Comparison of ENCODE assay signal across 9 mouse cellular contexts in genomic region chr13:6688790-6689433, GRCm38 (mm10). TPM values are rescaled to one million over a fixed set of nuclear protein-coding genes. Genes with fewer than 3 reads are reported as not detected.
DNase-seq lines count a peak whose midpoint lies in the region; ATAC-seq and TF ChIP-seq lines count a peak whose summit lies in the region.
"Had no signal": no experiment of that assay in that cellular context is flagged by ENCODE, and none has a peak within 500 bp of the region (broad histone marks: within the 10 kb centered on the region; RNA-seq: fewer than 3 reads in every experiment).

No protein-coding gene starts in this region.

- H3K27ac ChIP-seq in forebrain, embryonic 11.5 days (ENCODE audit: low read depth, low read length) = no peak overlapping the region
- no peak overlapping the region for H3K27ac ChIP-seq in forebrain, embryonic 10.5 days
- no peak overlapping the region for H3K27ac ChIP-seq in layer of hippocampus, adult 2 months
- H3K27ac ChIP-seq in midbrain, embryonic 15.5 days = no peak overlapping the region
- H3K27ac ChIP-seq: hindbrain, embryonic 15.5 days had no signal

- no peaks in the 10 kb centered on the region for H3K27me3 ChIP-seq in forebrain, embryonic 11.5 days (ENCODE audit: control insufficient read depth, insufficient read depth, low read length)
- H3K27me3 ChIP-seq in forebrain, embryonic 10.5 days (ENCODE audit: poor library complexity, severe bottlenecking) = no peaks in the 10 kb centered on the region
- H3K27me3 ChIP-seq in midbrain, embryonic 15.5 days (replicated peaks) = no peaks in the 10 kb centered on the region
- H3K27me3 ChIP-seq: hindbrain, embryonic 15.5 days had no signal

- no peak overlapping the region for H3K9ac ChIP-seq in forebrain, embryonic 11.5 days (ENCODE audit: low read length)
- no peak overlapping the region for H3K9ac ChIP-seq in midbrain, embryonic 15.5 days
- H3K9ac ChIP-seq: hindbrain, embryonic 15.5 days had no signal

- WGBS in forebrain, embryonic 11.5 days = 54% methylated on average over 7 of the region's 7 CpGs
- WGBS in forebrain, embryonic 10.5 days = 54% methylated on average over 7 of the region's 7 CpGs
- 50% methylated on average over 7 of the region's 7 CpGs for WGBS in midbrain, embryonic 15.5 days

- no peak overlapping the region for H3K4me2 ChIP-seq in forebrain, embryonic 11.5 days (ENCODE audit: low read depth, low read length, severe bottlenecking)
- H3K4me2 ChIP-seq in midbrain, embryonic 15.5 days = no peak overlapping the region
- H3K4me2 ChIP-seq: hindbrain, embryonic 15.5 days had no signal

- H3K36me3 ChIP-seq in forebrain, embryonic 11.5 days (ENCODE audit: control insufficient read depth, insufficient read depth, low read length) = no peaks in the 10 kb centered on the region
- H3K36me3 ChIP-seq in forebrain, embryonic 10.5 days (replicated peaks) = no peaks in the 10 kb centered on the region
- no peaks in the 10 kb centered on the region for H3K36me3 ChIP-seq in midbrain, embryonic 15.5 days (replicated peaks)
- H3K36me3 ChIP-seq: hindbrain, embryonic 15.5 days had no signal

- H3K4me3 ChIP-seq in forebrain, embryonic 11.5 days (ENCODE audit: low read depth, low read length) = no peak overlapping the region
- H3K4me3 ChIP-seq in forebrain, embryonic 10.5 days = no peak overlapping the region
- no peak overlapping the region for H3K4me3 ChIP-seq in layer of hippocampus, adult 2 months
- H3K4me3 ChIP-seq in midbrain, embryonic 15.5 days = no peak overlapping the region
- H3K4me3 ChIP-seq: hindbrain, embryonic 15.5 days had no signal

- peak; percentile 64 for ATAC-seq in forebrain, embryonic 11.5 days (replicated peaks; ENCODE audit: low FRiP score)
- ATAC-seq in midbrain, embryonic 15.5 days (replicated peaks) = peak; percentile 84

- DNase-seq in forebrain, embryonic 11.5 days (ENCODE audit: low spot score) = no peak
- no peak for DNase-seq in forebrain, embryonic 10.5 days (ENCODE audit: extremely low spot score, low spot score)
- DNase-seq in 416B (ENCODE audit: low read depth) = peak; percentile 91
- peak; percentile 23 for DNase-seq in adrenal gland, postnatal 25 days
- peak; percentile 16 to 43 for DNase-seq in heart, postnatal 14 days
- peak; percentile 47 to 55 for DNase-seq in layer of hippocampus, adult 2 months (ENCODE audit: low spot score in 2 of 2)
- DNase-seq in thymus, postnatal 4 days = peak; percentile 47

- H3K4me1 ChIP-seq in forebrain, embryonic 11.5 days (replicated peaks; ENCODE audit: control insufficient read depth, insufficient read depth, low read length) = no peaks in the 10 kb centered on the region
- no peaks in the 10 kb centered on the region for H3K4me1 ChIP-seq in forebrain, embryonic 10.5 days
- H3K4me1 ChIP-seq in midbrain, embryonic 15.5 days = no peaks in the 10 kb centered on the region
- H3K4me1 ChIP-seq: hindbrain, embryonic 15.5 days had no signal

- intact Hi-C loops in heart, postnatal 14 days (cut with DNase I) = loop anchor here (5.0 kb wide), 2 partner anchors 52 to 87 kb away; no protein-coding TSS in a partner anchor

- H3K9me3 ChIP-seq in forebrain, embryonic 11.5 days (ENCODE audit: control insufficient read depth, low read length) = no peaks in the 10 kb centered on the region
- no peaks in the 10 kb centered on the region for H3K9me3 ChIP-seq in forebrain, embryonic 10.5 days
- no peaks in the 10 kb centered on the region for H3K9me3 ChIP-seq in midbrain, embryonic 15.5 days
- H3K9me3 ChIP-seq: hindbrain, embryonic 15.5 days had no signal

- peak; percentile 79 for TF ChIP-seq CTCF in layer of hippocampus, adult 2 months (conservative IDR thresholded peaks at IDR 0.05)

RNA-seq across cellular contexts. Expression of gene Pfkp, which starts 40.3 kb away (rescaled TPM):
- polyA plus RNA-seq in forebrain, embryonic 11.5 days (2014; fragmentation: Nextera tagmentation; extraction: Ambion mirVana) = 16.7 and 17.3 TPM in 2 replicates
- polyA plus RNA-seq in forebrain, embryonic 10.5 days (2016; fragmentation: Nextera tagmentation; extraction: Ambion mirVana) = 11.0 and 12.5 TPM in 2 replicates
- total RNA-seq in adrenal gland, postnatal 25 days (2021) = 57.6 and 66.5 TPM in 2 replicates
- total RNA-seq in heart, postnatal 14 days (2021) = 10 to 100 TPM; 72.9 to 74.6 TPM
- total RNA-seq in layer of hippocampus, adult 2 months (2021) = 100 to 1,000 TPM; 210 to 212 TPM
- 374 and 418 TPM in 2 replicates for polyA plus RNA-seq in midbrain, embryonic 15.5 days (2015; fragmentation: Nextera tagmentation; extraction: Ambion mirVana)

Comparison
In these comparisons a context has a peak if more than half of its experiments do, and no peak if none do; other contexts are left out.
1. DNase-seq: peak in 416B (single experiment), adrenal gland, postnatal 25 days (single experiment), heart, postnatal 14 days (2 of 2), layer of hippocampus, adult 2 months (2 of 2) and thymus, postnatal 4 days (single experiment); none in forebrain, embryonic 11.5 days (single experiment) and forebrain, embryonic 10.5 days (single experiment).